Mouse (Mus musculus): ENCODE data around the gene Adm2.

The Adm2 gene

DNA sequence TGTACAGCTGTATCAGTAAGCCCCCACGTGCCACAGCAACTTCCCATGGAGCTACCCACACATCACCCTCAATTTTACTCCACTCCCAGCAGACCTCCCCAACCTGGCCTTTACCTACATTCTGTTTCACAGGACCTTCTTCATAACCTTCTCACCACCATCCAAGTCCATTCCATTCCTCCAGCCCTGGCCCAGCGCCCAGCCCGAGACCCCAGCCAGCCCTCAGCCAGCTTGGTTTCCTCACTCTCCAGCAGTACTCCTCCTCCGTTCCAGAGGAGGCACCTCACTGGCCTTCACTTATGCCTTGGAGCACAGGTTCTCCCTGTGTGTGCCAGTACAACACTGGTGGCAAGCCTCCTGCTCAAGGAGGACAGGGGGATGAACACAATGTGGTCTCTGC is 9.2 kb upstream of the Adm2 start:
- DNase-seq (ENCODE audit: low spot score) = no peak

DNA sequence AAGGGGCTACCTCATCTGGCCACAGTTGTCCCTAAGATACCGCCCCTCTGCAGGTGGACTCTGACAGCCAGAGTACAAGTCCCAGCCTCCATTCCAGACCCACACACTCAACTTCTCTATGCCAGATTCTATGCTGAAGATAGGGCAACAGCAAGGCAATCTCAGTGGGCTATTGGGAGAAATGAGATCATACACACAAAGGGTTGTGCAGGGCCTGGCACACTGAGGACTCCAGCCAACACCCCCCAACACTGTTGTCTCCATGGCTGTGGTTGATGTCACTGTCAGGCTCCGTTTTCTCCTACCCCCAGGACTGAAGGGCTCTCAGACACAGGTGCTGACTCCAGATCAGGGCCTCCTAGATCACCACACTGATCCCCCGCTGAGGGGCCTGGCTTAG is 8.4 kb upstream of the Adm2 start:
- no peak for DNase-seq (ENCODE audit: low spot score)

DNA sequence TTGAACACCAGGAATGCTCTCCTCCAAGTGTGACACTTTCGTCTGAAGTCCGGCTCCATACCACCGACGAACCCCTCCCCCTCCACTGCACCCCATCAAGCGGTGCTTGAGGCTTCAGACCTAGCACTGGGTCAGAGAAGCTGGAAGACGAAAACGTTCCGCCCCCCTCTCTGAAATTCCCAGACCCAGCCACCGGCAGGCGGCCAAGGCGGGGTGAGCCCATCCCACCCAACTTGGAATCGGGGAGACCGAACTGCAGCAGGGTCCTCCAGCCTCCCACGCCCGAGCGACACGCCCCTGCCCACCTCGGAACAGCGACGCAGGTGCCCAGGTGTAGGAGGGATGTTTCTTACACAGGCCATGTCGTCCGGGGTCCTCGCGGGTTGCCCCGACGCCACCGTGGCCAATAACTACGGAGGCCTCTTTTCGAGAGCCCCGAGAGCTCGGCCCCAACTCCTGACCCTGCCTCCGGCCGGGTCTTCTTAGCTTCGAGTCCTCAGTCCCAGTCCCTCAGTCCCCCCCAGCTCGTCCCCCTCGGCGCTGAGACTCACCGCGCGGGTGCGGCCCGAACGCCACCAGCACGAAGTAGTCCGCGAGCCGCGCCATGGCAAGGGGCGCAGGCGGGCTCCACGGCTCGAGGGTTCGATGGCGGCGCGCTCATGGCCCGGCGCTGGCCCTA is 7.9 kb upstream of the Adm2 start:
- peak; percentile 29 for DNase-seq (ENCODE audit: low spot score)

DNA sequence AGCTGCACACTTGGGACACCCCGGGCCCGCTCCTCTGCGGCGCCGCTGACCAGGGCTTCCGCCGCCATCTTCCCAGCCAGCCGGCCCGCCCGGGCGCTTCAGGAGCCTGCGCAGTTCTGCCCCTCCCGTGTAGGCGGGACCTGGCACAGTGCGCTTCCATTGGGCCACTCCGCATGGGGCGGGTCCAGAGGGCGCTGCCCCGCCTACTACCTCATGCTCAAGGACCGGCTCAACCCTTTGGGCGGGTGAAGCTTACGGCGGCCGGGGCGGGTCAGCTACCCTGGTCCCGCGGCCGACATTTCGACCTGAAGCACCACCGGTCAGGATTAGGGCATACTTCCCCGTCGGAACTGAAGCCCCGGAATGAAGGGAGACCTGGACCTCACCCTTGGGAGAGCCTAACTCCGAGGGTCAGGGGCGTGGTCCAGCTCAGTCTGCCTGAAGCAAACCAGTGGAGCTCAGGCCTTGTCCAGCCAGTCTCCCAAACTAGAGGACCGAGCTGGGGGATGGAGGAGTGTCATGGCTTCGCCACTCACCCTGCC is 7.3 kb upstream of the Adm2 start, which contains the start of gene Sbf1:
Gene Sbf1 (minus strand): TSS at position 122 of the 542 bp plus-strand sequence.
- DNase-seq (ENCODE audit: low spot score) = peak; percentile 98

DNA sequence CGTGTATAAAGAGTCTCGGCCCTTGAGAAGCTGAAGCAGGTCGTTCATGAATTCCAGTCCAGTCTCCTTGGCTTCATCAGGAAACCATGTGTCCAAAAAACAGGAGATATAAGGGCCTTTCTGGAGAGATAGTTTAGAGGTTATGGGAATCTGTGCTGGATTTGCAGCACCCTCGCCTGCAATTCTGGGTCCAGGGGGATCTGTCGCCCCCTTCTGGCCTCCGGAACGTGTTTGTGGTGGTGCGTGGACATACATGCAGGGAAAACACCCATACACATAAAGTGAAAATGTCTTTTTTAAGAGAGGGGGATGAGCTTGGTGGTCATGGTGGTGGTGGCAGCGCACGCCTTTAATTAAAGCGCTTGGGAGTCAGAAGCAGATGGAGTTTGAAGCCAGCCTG is 6.4 kb upstream of the Adm2 start:
- DNase-seq (ENCODE audit: low spot score) = no peak

DNA sequence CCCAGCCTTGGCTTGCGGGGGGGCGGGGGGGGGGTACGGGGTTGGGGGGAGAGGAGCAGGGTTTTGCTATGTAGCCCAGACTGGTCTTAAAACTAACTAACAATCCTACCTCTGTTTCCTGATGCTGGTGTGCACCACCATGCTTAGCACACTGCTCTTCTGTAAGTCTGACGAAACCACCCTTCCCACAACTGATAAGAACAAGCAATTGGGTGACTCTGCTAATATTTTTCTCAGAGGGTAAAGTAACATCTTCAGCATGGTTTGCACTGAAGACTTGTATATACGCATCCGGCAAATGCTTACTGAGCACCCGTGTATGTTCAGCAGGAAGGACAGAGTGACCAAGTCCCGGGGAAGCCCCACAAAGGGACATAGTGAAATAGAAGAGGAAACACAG is 1.3 kb upstream of the Adm2 start:
- DNase-seq (ENCODE audit: low spot score) = no peak

DNA sequence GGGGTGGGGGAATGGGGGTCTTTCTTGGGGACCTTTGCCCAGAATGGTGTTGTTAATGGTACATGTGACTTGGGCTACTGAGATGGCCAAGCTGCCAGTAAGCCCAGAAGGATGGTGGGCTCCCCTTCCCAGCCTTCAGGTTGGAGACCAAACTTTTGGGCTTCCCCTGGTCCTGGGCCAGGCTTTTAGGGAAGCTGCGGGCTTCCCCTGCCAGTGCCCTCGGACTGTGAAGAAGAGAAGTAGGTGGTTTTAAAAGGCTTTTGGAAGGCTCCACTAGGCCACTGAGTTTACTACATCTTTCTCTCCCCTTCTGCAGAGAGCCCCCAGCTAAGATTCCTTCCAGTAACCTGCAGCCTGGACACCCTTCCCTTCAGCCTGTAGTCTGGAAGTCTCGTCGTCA is 1.1 kb downstream of the Adm2 start:
- DNase-seq (ENCODE audit: low spot score) = no peak

DNA sequence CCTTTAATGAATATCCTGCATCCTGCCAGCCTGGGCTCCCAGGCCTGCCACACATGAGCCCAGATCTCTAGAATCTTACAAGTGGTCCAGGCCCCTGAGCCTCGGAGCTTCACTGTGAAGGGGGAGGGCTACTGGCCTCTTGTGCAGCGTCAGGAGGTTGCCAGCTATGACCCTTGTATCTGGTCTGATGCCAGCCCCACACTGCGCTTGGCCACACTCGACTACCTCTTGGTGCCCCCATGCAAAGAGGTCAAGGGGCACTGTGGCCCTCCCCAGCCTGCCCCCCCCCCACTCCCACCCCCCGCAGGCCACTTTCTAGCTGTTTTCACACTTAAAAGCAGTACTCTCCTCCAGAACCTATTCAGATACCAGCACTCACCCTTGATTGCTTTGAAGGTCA is 3.9 kb downstream of the Adm2 start:
- no peak for DNase-seq (ENCODE audit: low spot score)

DNA sequence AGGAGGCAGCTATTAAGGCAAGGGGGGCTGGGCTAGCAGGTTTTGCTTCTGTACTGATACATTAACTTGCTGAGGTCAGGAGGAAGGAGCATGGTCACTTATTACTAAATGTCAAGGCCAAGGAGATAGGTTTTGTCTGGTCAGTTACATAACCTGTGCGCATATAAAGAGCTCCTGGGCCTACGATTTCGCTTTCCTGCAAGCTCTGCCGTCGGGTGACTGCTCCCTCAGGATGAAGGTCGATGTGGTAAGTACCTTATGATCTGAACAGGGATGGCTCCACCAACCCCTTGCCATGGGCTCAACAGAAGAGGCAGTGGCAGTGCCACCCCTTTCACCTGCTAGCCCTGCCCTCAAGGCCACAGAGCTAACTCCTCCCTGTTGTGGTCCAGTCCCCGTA is 11.8 kb downstream of the Adm2 start, which contains the start of gene Miox:
Gene Miox (plus strand): TSS at position 128 of the 400 bp plus-strand sequence.
- no peak for DNase-seq (ENCODE audit: low spot score)

DNA sequence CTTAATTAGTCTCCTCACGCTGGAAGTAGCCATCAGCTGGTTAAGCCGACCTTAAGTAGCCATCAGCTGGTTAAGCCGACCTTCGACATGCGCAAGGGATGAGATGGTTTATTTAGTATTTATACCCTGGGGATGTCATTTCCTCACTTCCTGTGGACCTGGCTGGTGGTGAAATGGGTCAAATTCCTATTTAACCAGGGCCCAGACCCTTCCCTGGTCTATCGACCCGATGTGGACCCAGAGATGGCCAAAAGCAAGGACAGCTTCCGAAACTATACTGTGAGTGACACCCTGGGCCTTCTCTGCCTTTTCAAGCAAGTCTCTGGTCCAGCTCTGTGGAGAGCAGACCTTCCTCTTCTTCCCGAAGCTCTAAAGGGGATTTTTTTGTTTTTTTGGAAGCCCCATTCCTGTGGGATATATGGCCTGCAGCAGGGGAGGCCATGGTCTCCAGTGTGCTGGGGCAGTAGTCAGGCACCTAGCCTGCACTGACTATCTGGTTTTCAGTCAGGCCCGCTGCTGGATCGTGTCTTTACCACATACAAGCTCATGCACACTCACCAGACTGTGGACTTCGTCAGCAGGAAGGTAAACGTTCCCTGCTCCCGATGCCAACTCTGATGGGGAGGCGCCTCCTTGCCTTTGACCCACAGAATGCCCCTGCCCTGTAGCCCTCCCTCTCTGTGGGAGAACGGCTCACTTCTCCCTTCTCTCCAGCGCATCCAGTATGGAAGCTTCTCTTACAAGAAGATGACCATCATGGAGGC is 12.4 kb downstream of the Adm2 start:
- DNase-seq (ENCODE audit: low spot score) = no peak

DNA sequence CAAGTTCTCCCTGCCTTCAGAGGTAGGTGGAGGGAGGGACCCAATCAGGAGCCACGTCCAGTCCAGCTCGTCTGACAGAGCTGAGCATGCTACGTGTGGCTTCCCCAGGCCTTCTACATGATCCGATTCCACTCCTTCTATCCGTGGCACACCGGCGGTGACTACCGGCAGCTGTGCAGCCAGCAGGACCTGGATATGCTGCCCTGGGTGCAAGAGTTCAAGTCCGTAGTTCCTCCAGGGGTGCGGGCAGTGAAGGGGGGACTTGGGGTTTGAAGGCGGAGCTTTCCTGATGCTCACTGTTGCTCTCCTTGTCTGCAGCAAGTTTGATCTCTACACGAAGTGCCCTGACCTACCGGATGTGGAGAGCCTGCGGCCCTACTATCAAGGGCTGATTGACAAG is 13.9 kb downstream of the Adm2 start:
- DNase-seq (ENCODE audit: low spot score) = no peak

DNA sequence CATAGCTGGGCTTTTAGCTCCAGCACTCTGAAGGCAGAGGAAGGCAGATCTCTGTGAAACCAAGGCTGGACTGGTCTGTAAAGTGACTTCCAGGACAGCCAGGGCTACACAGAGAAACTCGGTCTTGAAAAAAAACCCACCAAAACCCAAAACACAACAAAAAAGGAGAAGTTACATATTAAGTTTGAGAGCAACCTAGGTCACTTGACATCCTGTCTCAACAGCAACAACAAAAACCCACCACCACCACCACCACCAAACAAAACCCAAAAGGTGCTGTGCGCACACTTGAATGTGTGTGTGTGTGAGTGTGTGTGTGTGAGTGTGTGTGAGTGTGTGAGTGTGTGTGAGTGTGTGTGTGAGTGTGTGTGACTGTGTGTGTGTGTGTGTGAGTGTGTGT is 17.2 kb downstream of the Adm2 start:
- no peak for DNase-seq (ENCODE audit: low spot score)

DNA sequence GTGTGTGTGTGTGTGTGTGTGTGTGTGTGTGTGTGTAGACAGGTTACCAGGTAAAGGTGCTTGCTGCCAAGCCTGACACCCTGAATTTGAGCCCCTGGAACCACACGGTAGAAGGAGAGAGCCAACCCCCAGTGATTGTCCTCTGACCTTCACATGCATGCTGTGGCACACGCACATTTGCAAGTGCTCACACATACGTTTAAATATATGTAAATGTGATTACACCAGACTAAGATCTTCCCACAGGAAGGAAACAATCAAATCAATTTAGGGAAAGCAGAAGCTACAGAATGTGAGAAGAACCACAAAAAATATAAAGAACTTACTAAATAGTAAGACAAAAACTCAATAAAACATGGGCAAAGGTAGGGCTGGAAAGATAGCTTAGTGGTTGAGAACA is 17.6 kb downstream of the Adm2 start:
- DNase-seq (ENCODE audit: low spot score) = no peak

DNA sequence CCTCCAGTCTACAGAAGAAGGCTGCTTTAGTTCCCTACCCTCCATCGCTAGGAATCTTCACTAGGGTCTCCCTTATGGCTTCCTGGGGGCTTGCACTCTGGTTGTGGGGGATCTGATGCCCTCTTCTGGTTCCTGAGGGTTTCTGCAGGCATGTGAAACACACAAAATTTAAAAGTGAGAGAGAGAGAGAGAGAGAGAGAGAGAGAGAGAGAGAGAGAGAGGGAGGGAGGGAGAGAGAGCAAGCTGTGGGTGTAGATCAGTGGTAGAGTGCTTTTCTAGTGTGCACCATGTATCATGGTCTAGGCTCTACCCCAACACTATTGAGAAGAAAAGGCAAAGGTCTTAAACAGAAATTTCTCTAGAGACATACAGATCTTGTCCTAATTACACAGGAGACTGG is 19.2 kb downstream of the Adm2 start:
- DNase-seq (ENCODE audit: low spot score) = no peak

DNA sequence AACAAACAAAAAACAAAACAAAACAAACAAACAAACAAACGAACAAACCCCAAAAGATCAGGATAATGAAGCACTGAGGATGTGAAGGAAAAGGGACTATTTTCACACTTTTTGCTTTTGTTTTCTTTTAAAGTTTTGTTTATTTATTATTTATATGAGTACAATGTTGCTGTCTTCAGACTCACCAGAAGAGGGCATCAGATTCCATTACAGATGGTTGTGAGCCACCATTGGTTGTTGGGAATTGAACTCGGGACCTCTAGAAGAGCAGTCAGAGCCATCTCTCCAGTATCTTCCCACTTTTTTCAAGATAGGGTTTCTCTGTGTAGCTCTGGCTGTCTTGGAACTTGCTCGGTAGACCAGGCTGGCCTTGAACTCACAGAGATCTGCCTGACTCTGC is 20.8 kb downstream of the Adm2 start:
- DNase-seq (ENCODE audit: low spot score) = no peak

DNA sequence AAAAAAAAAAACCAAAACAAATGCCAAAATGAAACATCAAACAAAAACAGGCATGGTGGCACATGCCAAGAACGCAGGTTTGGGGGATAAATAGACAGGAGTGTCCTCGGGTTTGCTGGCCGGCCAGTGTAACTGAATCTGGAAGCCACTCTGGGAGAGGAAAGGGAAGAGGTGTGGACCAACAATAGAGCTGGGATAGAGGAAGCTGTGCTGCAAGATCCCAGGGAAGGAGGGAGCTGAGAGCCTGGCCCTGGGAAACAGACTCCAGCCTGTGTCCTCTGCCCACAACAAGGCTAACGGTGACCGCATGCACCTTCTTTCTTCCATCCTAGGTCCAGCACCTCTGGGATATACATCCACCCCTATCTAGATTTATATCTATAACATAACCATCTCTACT is 27.9 kb downstream of the Adm2 start:
- no peak for DNase-seq (ENCODE audit: low spot score)

DNA sequence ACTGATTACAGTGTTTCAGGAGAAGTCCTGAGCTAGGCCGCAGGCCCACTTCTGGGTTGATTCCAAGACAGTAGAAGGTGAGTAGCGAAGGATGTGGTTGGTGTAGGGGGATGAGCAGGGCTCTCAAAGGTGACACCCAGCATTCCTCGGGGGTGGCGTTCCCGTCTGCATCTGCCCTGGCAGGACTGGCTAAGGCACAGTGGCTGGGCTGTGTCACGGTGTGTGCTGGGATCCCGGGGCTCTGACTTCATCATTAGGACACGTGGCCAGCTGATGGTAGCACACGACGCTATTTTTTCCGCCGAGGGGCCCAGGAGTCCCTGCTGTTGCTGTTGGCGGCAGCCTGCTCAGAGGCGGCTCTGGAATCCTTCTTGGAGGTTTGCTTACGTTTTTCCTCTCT is 28.8 kb downstream of the Adm2 start:
- DNase-seq (ENCODE audit: low spot score) = no peak

DNA sequence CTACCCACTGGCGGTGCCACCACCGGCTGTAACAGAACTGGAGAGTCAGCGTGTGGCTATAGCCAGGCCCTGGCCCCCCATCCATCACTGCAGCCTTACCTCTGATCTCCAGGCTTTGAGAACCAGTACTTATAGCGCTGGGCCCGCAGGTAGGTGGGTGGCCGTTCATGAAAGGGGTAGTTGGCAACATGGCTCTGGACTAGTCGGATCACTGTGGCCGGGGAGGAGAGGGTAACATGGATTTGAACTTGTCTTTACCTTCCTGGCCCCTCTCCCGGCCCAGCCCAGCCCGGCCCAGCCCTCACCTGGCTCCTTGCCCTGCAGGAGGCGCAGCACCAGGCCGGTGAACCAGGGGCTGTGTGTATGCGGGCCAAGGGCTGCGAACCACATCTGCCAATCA is 29.5 kb downstream of the Adm2 start:
- no peak for DNase-seq (ENCODE audit: low spot score)

DNA sequence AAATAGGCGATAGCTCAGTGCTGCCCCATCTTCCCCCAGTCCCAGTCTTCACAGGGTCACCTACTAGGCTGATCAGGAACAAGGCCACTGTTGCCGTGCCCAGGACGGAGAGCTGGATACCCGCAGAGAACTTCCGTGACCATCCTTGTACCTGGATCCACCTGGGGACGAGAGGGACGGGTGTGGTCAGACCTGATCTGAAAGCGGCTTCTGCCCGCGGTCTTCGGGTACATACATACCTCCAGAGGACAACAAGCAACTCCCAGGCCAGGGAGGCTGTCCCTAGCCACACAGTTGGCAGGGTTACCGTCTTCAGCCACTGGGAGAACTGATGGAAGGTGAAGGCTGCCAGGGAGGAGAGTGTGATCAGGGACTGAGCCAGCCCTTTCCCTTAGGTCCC is 30.3 kb downstream of the Adm2 start:
- no peak for DNase-seq (ENCODE audit: low spot score)

DNA sequence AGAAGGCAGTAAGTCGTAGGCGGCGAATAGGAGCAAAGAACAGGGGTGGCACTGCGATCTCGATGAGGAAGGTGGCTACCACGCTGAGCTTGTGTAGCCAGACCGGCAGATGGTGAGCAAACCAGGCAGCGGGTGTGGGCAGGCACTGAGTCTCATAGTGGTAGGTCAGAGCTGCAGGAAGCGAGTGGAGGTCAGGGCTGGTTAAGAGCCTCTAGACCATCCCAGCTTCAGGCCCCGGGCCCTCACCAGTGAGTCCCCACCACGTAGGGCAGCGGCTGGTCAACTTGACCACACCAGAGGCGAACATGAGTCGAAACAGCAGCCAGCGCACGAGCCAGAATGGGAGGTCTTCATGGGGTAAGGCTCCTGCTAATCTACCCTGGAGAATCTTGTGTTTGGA is 31.3 kb downstream of the Adm2 start:
- no peak for DNase-seq (ENCODE audit: low spot score)

DNA sequence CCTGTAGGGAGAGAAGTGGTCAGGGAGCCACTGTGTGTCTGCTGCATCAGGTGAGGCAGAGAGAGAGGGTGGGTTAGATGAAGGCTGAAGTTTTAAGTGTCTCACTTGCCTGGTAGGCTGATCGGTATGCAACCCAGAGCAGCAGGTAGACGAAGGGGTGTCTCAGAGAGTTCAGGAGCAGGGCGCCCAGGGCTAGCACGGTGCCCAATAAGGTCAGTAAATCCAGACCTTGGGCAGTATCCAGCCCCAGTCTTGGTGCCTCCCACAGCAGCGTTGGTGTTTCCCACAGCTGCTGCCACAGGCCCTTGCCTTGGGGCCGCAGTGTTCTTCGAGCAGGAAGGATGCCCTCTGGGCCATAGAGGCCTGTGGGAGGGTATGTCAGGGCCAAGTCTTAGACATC is 31.9 kb downstream of the Adm2 start:
- DNase-seq (ENCODE audit: low spot score) = no peak

DNA sequence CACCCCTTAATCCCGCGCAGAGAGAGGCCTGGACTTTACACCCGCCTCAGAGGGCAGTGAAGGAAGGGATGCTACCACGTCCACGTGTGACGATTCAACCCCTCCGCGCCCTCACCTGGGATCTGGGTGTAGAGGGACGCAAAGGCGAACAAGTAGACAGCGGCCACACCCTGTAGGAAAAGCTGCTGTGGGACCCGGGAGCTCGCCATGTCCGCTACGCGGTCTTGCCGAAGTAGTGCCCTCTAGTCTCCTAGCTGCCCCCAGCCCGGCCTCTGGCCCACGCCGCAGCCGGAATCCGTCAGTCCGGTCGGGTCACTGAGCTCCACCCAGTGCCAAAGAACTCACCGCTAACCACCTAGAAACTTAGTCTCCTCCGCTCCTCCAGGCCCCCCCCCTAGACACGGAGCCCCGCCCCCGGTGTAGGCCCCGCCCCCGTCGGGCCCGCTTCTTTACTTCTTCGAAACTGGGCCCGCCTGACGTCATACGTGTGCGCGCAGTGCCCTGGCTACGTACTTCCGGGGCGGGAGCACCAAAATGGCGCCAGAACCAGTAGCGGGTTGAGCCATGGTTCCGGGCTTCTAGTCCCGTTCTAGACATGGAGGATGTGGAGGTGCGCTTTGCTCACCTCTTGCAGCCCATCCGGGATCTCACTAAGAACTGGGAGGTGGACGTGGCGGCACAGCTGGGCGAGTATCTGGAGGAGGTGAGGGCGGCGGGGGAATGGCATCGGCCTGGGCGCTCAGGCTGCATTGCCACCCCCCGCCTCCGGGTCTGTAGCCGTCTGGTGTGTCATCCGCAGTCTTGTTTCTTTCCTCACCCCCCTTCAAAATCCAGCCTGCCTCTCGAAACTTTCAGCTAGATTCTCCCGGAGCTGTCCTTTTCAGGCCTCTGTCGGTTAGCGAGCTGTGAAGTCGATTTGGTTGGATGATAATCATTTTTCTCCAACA is 33.0 kb downstream of the Adm2 start, which contains the start of the genes Lmf2 and Ncaph2:
Gene Lmf2 (minus strand): TSS at position 419 of the 947 bp plus-strand sequence.
Gene Ncaph2 (plus strand): TSS at position 479 of the 947 bp plus-strand sequence.
- DNase-seq (ENCODE audit: low spot score) = peak; percentile 96
